Mouse (Mus musculus) monocyte, adult 2 months (primary cell): ENCODE measurements around the gene Mecr.

Experiments
- DNase-seq, 2 experiments: peaks; one replicate each; pipeline ENCODE4 v3.0.0; 2022; ENCODE audit warnings: low spot score in 2 of 2, low read depth in 1 of 2

The Mecr gene

DNA sequence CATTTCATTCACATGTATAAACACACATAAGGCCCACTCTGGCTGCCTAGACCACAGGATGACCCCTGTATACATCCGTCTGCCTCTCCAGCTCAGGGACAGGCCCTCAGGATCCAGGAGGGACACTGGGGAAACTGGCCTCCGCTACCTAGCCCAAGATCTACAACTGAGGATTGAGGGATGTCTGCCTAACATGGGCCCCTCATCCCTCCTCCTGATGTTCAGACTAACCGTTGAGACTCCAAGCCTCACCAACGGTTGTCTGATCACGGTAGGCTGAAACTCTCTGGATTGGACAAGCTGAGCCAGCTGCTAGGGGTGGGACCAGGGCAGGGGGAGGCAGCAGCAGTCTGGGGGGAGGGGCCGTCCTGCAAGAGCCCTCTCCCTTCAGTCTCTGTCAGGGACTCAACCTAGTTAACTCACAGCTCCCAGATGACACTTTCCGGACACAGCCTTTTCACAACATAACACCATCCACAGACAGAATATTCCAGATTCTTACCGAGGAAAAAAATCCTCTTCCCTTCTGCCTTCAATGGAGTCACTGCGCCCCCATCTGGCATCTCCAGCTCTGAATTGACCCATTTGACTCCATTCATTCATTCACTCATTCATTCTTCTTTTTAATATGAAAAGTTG lies 9.2 kb upstream of the Mecr start:
- DNase-seq: no peak

DNA sequence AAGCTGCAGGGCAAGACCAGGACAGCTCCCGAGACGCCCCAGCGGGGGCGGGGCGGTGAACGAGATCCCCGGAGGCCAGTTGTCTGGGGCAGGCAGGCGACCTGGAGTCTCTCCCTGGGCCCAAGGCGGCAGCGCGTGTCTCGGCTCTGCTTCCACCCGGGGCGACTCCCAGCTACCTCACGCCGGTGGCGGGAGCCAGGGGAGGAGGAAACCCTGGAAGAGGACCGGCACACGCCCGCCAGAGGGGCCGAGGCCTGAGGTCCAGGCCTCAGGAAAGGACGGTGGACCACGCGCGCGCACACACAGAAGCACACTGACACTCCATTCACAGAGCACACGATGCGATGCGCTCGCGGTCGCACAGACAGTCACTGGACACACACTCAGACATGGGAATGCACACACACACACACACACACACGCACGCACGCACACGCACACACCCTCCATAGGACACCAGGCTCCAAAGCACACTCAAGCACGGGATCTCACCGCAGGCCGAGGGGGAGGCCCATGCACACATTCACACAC lies 6.9 kb upstream of the Mecr start:
- no peak for DNase-seq

DNA sequence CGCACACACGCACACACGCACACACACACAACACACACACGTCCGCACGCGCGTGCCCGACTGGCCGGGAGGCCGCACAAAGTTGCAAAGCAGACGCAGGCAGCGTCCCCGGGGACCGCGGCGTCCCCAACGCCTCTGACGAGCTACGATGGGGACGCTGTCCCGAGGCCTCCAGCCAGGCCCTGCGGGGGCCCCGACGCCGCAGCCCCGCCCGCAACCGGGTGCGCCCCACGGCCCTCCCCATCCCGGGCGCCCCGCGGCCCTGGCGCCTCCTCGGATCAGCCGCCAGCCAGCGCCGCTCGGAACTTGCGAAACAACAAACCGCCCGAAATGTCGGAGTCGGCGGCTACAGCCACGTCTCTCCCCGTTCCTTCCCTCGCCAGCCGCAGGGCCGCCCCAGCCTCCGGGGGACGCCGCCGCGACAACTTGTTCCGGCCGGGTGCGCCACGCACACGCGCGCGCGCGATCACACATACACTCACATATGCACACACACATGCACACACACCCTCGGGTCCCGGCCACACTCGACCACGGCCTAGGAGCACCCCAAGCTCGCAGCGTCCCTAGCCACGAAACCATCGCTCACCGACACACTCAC lies 6.3 kb upstream of the Mecr start:
- DNase-seq: no peak

DNA sequence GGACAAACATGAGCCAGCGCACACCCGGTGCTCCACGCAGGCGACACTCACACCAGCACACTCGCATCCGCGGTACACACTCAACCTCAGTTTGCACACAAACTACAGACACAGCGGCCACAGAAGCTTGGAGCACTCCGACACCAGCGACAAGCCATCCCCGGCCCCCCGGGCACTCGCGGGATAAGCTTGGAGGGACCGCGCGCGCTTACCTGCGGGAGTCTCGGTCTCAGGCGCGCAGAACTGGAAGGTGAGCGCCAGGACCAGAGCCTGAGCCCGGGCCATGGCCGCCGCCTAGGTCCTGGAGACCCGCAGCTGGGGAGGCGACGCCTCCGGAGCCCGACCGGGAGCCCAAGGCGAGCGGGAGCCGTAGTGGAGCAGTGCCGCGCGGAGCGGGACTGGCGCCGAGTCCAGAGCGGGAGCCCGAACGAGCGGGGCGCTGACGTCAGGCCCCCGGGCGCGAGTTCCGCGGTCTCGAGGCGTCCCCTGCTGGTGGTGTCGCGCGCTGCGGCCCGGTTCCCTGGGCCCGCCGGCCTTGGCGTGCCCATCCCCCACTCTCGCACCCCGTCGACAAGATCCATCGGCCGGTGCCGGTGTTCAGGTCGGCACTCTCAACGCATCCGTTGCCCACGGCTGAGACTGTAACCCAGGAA lies 5.3 kb upstream of the Mecr start, which contains the start of gene Ptpru:
Gene Ptpru, minus strand, starts transcription at position 417 of the 653 bp plus-strand sequence.
- DNase-seq: peak; percentile 38 to 79

DNA sequence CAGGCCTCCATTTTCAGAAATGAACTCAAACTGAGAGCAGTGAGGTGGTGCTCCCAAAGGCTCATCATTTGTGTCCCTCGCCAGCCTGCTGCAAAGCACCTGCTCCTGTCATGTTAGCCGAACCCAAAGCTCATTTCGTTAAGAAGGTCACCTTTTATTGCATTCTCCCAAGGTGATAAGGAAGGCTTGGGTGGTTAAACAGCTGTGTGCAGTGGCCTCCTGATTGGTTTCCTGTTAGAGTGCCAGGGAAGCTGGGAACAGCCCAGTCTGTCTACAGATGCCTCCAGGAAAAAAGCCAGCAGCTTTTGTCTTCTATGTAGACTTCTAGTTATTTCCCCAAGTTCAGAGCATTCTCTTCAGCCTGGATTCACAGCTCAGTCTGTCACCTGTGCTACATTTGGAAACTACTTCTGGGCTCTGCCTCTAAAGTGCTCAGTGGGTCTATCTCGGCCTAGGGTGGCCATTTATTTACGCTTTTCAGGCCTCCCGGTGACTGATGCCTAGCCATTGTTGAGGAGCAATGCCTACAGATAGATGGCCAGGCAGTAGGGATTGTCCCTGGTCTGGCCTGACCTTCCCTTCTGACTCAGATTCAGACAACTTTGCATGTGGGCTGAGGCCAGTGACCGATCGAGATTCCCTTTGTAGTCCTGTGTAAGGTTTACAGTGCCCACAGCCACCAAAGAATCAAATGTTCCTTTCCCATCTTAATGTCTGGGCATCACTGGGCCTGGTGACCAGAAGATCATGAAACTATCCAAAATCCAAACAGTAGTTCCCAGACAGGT lies 2.9 kb downstream of the Mecr start:
- DNase-seq: no peak

DNA sequence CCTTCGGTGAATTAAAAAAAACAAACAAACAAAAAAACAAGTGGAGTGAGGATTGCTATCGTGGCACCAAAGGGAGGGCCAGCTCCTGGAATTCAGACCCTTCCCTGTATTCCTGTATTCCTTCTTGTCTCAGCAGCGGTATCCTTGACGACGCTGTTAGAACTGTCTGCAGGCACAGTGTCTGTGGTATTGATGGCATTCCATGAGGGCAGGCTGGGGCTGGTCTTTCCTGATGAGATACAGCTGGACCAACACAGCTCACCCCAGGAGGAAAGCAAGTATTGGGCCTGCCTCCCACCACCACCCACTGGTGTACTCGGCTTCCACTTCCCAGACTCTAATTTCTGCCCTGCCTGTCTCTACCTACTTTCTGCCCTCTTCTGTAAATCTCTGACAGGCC lies 4.8 kb downstream of the Mecr start:
- no peak for DNase-seq

DNA sequence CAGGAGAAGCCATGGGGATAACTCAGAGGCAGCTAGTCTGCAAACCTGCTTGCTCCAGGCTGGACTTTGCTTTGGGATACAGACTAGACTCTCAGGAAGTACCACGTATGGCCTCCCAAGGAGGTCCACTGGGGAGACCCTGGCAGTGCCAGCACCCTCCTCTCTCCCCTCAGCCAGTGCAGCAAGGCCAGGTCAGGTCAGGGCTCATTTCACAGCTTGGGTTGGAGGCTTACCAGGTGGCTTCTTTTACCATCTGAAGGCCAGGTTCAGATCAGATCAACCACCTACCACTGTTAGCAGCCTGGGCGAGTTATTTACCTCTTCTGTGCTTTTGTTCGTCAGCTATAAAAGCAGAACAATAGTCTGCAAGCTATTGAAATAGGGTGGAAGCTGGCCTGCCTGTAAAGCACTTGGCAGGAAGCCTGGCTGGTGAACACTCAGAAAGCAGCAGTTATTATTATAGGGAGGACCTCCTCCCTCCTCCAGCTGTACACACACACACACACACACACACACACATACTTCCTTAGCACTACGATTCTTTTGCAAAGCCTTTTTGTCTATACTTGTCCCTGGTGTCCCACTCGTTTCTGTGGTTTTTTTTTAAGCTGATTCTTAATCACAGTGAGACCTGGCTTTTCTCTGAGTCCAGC lies 6.8 kb downstream of the Mecr start:
- no peak for DNase-seq

DNA sequence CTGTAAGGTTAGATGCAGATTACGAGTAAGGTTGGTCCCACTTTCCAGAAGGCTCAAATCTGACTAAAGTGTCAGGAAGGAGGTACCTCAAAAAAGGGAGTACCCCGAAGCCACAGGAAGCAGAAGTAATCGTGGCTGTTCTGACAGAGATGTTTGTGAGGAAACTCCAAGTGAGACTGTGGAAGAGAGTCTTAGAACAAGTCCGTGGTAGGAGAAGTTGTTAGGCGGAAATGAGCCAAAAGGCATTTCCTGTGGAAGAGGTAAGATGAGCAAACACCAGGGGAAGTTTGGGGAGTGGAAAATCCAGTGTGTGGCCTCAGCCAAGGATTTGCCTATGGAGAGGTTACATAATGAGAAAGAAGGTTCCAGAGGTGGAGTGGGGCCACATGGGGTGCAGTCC lies 11.7 kb downstream of the Mecr start:
- no peak for DNase-seq

DNA sequence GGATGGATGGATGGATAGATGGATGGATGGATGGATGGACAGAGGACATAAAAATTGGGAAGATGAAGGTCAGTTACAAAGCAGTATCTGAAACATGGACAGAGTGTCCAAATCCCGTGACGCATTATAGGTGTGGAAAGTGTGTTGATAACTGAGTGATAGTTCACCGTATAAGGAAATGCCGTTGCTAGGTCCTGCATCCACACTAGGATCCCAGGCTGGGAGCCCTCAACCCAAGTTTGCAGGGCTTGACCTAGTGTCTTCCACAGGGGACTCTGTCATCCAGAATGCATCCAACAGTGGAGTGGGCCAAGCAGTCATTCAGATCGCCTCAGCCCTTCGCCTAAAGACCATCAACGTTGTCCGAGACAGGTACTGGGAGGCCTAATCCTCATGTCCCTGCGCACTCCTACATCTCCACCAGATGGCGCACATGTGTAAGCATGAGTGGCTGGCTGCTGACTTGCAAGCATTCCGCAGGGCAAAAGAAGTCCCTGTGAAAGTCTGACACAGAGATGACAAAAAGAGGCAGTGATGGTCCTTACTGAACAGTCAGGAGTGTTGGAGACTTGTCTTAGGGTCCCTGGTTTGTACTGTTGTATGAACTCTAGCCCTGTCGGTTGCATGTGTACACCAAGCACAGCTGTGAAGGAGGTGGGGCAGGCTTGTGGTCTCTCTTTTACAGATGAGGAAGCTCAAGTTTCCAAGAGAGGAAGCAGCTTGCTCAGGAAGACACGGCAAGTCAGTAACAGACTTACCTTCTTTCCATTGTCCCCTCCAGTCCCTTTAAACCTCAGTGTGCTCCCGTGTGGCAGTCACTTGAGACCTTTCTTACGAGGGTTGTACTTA lies 17.4 kb downstream of the Mecr start:
- DNase-seq: peak; percentile 52 to 73

DNA sequence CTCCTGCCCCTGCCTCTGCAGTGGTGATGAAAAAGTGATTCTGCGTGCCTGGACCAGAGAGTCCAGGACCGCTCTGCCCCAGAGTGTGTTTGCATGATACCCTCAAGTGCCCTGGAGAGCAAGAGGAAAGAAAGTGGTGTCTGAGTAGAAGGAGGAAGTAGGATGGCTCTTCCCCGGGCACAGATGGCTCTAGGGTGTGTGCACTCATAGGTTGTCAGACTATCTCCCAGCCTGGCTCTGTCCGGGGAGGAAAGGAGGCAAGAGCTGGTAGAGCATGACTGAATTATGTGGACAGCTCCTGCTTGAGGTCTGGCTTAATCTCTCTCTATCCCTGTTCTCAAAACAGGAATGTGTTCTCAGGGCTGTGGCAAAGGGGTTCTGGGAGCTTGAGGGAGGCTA lies 18.1 kb downstream of the Mecr start:
- DNase-seq: peak in 1 of 2 experiments; percentile 28

DNA sequence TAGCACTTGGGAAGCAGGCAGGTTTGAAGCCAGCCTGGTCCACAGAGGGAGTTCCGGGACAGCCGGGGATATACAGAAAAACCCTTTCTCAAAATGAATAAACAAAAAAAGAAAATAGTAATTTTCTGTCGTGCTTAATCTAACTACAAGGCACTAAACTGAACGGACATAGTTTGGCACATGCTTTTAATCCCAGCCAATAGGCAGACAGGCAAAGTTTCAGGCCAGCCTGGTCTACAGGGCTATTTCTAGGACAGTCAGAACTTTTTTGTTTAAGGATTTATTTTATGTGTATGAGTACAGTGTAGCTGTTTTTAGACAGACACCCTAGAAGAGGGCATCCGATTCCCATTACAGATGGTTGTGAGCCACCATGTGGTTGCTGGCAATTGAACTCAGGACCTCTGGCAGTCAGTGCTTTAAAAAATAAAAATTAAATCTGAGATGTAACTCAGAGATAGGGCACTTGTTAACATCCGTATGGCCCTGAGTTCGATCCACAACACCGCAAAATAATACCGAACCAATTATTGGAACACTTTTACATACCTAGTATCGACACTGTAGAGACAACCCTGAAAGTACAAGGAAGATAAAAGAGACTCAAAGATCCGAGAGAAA lies 29.5 kb downstream of the Mecr start:
- DNase-seq: no peak

DNA sequence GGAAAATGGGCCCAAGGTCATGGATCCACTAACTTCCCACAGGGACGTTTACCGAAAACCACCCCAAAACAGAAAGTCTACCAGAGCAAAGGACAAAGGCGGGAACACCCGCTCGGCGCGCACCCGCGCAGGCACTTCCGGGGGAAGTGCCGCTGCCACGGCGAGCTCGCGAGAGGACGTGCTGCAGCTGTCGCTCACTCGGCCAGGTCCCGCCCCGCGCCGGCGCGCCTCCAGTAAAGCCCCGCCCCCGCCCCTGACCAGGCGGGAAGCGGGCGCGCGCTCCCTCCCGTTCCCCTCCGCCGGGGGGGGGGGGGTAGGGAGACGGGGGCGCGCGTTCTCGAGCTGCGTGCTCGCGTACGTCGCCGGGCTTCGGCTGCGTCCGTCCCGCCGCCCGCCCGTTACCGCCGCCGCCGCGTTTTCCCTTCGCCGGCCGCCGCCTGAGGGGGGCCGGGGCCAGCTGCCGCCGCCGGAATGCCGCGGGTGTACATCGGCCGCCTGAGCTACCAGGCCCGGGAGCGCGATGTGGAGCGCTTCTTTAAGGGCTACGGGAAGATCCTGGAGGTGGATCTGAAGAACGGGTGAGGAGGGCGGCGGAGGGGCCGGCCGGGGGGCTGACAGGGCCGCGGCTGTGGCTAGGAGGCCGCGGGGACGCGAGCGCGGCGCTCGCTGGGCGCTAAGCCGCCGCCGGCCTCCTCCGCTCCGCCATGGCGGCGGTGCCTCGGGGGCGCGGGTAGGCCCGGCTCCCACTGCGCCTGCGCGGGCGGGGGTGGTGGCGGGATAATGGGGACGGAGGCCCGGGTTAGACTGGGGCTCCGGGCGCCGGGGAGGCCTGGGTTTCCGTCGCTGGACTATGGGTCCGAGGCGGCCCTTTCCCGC lies 30.3 kb downstream of the Mecr start, which contains the start of gene Srsf4:
Gene Srsf4, plus strand, starts transcription at position 325 of the 876 bp plus-strand sequence.
- peak; percentile 71 to 83 for DNase-seq

DNA sequence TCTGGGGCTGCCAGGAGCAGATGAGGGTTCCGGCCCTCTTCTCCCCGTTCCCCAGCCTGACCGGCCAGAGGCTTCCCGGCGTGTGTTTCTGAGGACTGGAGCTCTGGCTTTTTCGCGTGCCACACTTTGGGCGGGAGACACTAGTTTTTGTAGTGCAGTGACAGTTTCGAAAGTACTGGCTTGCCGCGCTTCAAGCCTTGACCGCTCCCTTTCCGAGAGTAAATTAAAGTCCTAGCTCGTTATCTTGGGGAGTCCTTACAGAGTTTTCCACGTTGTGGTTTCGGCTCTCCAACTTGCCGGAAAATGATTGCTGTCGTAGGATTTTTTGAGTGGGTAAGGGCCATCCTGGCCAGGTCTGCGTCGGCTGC lies 30.9 kb downstream of the Mecr start:
- no peak for DNase-seq

DNA sequence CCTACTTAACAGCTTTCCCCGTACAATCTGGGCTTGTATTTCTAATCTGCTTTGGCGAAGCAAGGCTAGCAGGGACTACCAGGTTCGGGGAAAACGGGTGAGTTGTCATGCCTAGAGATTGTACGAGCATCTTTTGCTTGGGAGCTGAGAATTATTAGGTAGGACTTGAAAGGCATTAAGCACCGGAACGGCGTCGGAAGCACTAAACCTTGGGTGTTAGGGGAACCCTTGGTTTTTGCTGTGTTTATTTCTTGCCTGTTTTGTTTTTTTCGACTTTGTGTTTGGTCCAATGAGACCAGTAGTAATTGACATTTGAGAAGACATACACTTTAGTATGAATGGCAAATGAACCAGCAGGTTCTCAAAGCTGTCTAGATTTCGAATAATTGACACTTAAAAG lies 31.3 kb downstream of the Mecr start:
- DNase-seq: no peak

DNA sequence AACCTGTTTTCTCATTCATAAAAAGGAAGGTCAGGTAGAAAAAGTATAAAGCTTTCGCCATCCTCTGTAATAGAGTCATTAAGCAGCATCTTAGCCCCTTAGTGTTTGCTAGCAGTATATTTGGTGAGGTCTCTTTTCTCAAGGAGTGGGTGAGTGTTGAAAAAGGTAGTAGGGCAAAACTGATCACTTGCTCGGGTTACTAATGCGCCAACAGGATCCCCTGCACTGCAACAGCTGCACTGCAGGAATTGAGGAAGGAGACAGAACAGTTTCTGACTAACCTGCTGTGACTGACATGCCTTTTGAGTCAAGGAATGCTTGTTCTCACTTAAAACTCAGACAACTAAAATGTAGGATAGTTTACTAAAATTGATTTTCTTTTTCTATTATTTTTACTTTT lies 32.0 kb downstream of the Mecr start:
- no peak for DNase-seq

DNA sequence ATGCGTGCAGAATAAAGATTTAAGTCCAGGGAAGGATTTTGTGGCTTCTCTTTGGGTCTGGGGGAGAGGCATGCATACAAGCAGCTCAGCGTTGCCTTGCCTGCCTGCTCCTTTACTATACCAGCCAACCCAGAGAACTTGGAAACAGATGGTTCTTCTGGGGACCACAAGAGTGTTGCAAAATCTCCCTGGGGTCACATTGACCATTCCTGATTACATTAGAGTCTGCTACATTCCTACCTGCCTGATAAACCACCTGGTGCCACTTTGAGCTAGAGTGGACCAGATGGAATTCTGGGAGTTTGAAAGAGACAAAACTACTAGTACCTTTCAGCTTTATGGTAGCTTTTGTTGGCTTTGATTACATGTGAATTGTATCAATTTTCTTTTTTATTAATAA lies 33.6 kb downstream of the Mecr start:
- DNase-seq: no peak

DNA sequence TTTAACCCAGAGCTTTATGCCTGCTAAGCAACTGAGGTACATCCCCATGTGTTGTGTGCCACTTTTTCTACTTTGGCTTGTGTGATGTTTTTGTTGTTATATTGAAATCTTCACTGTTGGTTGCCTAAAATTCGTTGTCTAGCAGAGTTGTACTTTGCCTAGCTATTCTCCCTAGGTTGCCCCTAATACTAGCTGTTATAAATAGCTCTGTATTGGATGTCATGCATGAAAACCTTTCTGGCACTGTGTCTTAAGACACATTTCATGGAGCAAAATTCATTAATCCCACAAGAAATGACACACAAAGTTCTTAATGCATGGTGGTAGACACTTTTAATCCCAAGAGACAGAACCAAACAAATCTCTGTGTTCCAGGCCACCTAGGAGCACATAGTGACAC lies 36.4 kb downstream of the Mecr start:
- DNase-seq: no peak

DNA sequence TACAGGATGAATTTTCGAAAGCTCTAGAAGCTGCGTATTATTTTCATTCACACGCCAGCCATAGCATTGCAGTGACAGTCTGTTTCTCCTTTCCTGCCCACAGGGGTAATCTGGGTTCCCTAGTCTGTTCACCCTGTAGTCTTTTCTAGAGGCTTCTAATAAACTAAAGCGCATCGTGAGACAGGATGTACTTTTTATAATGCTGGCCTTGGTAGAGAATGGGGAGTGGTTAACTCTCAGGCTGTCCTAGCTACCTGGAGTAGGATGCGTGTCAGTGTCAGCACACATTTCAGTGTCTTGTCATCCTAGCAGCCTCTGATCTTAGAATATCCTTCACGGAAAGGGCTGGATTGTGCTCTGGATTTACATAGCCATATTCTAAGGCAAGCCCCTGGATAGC lies 38.0 kb downstream of the Mecr start:
- no peak for DNase-seq

DNA sequence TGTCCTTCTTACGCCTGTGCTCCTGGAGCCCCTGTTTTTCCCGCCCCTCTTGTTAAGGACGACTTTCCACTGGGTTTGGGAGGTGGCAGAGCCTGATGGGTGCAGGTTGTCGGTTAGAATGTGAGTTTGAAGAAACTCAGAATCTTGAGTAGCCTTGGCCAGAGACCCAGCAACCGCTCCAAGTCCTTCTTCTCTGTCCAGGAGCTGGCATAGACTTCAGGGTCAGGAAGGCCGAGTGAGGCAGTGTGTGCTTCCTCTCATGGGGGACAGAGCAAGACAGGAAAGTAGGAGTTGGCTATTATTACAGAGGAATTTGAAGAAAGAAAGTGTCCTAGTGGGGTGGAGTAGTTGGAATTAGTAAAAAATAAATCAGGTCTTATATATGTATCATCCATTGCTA lies 40.3 kb downstream of the Mecr start:
- no peak for DNase-seq
